Mouse (Mus musculus) heart, postnatal 0 days (tissue): ENCODE measurements around the gene Il11ra1.

Experiments
- CTCF ChIP-seq: IDR thresholded peaks from 2 replicates; pipeline ENCODE4 v1.5.1; 2016; ENCODE audit warnings: antibody characterized with exemption, control low read depth, low read depth
- EP300 ChIP-seq: IDR thresholded peaks from 2 replicates; pipeline ENCODE4 v1.6.1; 2016; ENCODE audit warnings: antibody characterized with exemption, low read depth

GRCm38 (mm10) chr4:41665009-41665675 is 34.6 kb upstream of the Il11ra1 start:
- TF ChIP-seq CTCF (no peak), EP300 (no peak)
